17 mouse cellular contexts compared by ENCODE assay signal in the genomic region with DNA sequence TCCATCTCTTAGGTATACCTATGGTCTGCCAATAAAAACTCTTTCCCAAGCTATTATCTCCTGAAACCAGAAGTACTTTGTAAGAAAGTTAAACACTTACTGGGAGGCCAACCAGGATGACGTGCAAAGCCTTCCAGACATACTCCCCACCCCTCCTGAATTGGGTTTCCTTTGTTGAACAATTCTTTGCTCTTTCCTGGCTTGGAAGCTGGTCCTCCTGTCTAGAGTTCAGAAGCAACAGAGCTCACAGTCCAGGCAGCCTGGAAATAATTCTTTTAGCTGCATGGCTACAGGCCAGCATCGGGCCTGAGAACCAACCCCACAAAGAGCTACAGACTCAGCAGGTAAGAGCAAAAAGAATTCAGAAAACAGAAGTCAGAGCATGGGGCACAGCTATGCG. TPM values are rescaled to one million over a fixed set of nuclear protein-coding genes. Genes with fewer than 3 reads are reported as not detected.
DNase-seq lines count a peak whose midpoint lies in the region; ATAC-seq and TF ChIP-seq lines count a peak whose summit lies in the region.
"Had no signal": no experiment of that assay in that cellular context is flagged by ENCODE, and none has a peak within 500 bp of the region (broad histone marks: within the 10 kb centered on the region; RNA-seq: fewer than 3 reads in every experiment).

No protein-coding gene starts in this region.

- TF ChIP-seq CTCF in thymus, adult 2 months (IDR thresholded peaks at IDR 0.05; ENCODE audit: borderline replicate concordance, control insufficient read depth, extremely low read depth, insufficient read depth, low read length, poor library complexity) = no peak

- H3K9me3 ChIP-seq in kidney, embryonic 16.5 days (ENCODE audit: low read length) = no peaks in the 10 kb centered on the region
- H3K9me3 ChIP-seq in heart, embryonic 16.5 days (replicated peaks; ENCODE audit: control insufficient read depth, low read length) = no peaks in the 10 kb centered on the region
- H3K9me3 ChIP-seq: forebrain, embryonic 13.5 days; lung, embryonic 15.5 days; midbrain, embryonic 12.5 days had no signal

- TF ChIP-seq POLR2A in thymus, adult 2 months (IDR thresholded peaks at IDR 0.05; ENCODE audit: control insufficient read depth, extremely low read depth, insufficient read depth, low read length, poor library complexity) = no peak

- no peaks in the 10 kb centered on the region for H3K4me1 ChIP-seq in kidney, embryonic 16.5 days (ENCODE audit: insufficient read depth, low read length)
- H3K4me1 ChIP-seq in heart, embryonic 16.5 days (ENCODE audit: control insufficient read depth, insufficient read depth, low read length) = no peaks in the 10 kb centered on the region; the same call in 1 of the 2 replicates
- H3K4me1 ChIP-seq in thymus, adult 2 months (replicated peaks; ENCODE audit: control insufficient read depth, insufficient read depth, low read length) = no peaks in the 10 kb centered on the region
- H3K4me1 ChIP-seq: forebrain, embryonic 13.5 days; lung, embryonic 15.5 days had no signal

- WGBS in kidney, embryonic 16.5 days = 76% methylated on average over 3 of the region's 3 CpGs
- 64% methylated on average over 3 of the region's 3 CpGs for WGBS in heart, embryonic 16.5 days
- WGBS in thymus, adult 2 months = 91% methylated on average over 3 of the region's 3 CpGs

- no peak overlapping the region for H3K9ac ChIP-seq in kidney, embryonic 16.5 days (replicated peaks; ENCODE audit: low read length)
- no peak overlapping the region for H3K9ac ChIP-seq in heart, embryonic 16.5 days (ENCODE audit: low read length)
- H3K9ac ChIP-seq: forebrain, embryonic 13.5 days; lung, embryonic 15.5 days; midbrain, embryonic 12.5 days had no signal

- H3K36me3 ChIP-seq in kidney, embryonic 16.5 days (ENCODE audit: insufficient read depth, low read length) = no peaks in the 10 kb centered on the region
- H3K36me3 ChIP-seq in heart, embryonic 16.5 days (ENCODE audit: control insufficient read depth, insufficient read depth) = no peaks in the 10 kb centered on the region
- no peaks in the 10 kb centered on the region for H3K36me3 ChIP-seq in thymus, adult 2 months (ENCODE audit: control insufficient read depth, insufficient read depth, low read length)
- H3K36me3 ChIP-seq: lung, embryonic 15.5 days; midbrain, embryonic 12.5 days had no signal

- no peak overlapping the region for H3K4me2 ChIP-seq in kidney, embryonic 16.5 days (replicated peaks; ENCODE audit: low read depth, low read length)
- no peak overlapping the region for H3K4me2 ChIP-seq in heart, embryonic 16.5 days (ENCODE audit: low read depth, low read length)
- H3K4me2 ChIP-seq: forebrain, embryonic 13.5 days; lung, embryonic 15.5 days; midbrain, embryonic 12.5 days had no signal

- no peaks in the 10 kb centered on the region for H3K27me3 ChIP-seq in kidney, embryonic 16.5 days (ENCODE audit: insufficient read depth, low read length)
- H3K27me3 ChIP-seq in heart, embryonic 16.5 days (ENCODE audit: control insufficient read depth, insufficient read depth, low read length) = no peaks in the 10 kb centered on the region
- H3K27me3 ChIP-seq in thymus, adult 2 months (ENCODE audit: control insufficient read depth, insufficient read depth, low read length) = no peaks in the 10 kb centered on the region
- H3K27me3 ChIP-seq: forebrain, embryonic 13.5 days; lung, embryonic 15.5 days; midbrain, embryonic 12.5 days had no signal

- no peak overlapping the region for H3K4me3 ChIP-seq in kidney, embryonic 16.5 days (ENCODE audit: low read length)
- no peak overlapping the region for H3K4me3 ChIP-seq in heart, embryonic 16.5 days (ENCODE audit: low read length)
- H3K4me3 ChIP-seq in thymus, adult 2 months (ENCODE audit: control insufficient read depth, insufficient read depth, low read length) = no peak overlapping the region
- H3K4me3 ChIP-seq: forebrain, embryonic 13.5 days; lung, embryonic 15.5 days; midbrain, embryonic 12.5 days had no signal

- no peak for ATAC-seq in kidney, embryonic 16.5 days (ENCODE audit: low FRiP score, low TSS enrichment)
- ATAC-seq in heart, embryonic 16.5 days (replicated peaks; ENCODE audit: extremely low read depth, insufficient read depth, low FRiP score) = peak; percentile 45; the same call in 1 of the 2 replicates
- ATAC-seq: CD4-positive, CD25-positive, alpha-beta regulatory T cell, adult 4 months; forebrain, embryonic 13.5 days had no signal

- DNase-seq in kidney, adult 18-20 months = peak; percentile 38
- DNase-seq in kidney, postnatal 14 days = peak; percentile 63
- peak; percentile 26 to 30 for DNase-seq in lung, postnatal 4 days
- no peak for DNase-seq in thymus, adult 2 months
- DNase-seq in right cerebral cortex, postnatal 10 days (ENCODE audit: low spot score in 2 of 2) = no peak
- DNase-seq: adrenal gland, postnatal 25 days; cerebellum, adult 8-10 months had no signal

- H3K27ac ChIP-seq in kidney, embryonic 16.5 days (ENCODE audit: low read length) = no peak overlapping the region
- H3K27ac ChIP-seq in heart, embryonic 16.5 days (ENCODE audit: low read length) = 0 out of 2 replicates have a peak overlapping the region, but pooled peaks have one; percentile 2
- H3K27ac ChIP-seq in thymus, adult 2 months (ENCODE audit: control insufficient read depth, insufficient read depth, low read length) = no peak overlapping the region
- H3K27ac ChIP-seq: forebrain, embryonic 13.5 days; lung, embryonic 15.5 days; midbrain, embryonic 12.5 days had no signal

RNA-seq across cellular contexts. Expression of gene Spata46, which starts 37.7 kb away (rescaled TPM):
- 2.1 and 2.3 TPM in 2 replicates for polyA plus RNA-seq in kidney, embryonic 16.5 days (2015; fragmentation: Nextera tagmentation; extraction: Ambion mirVana)
- 1.3 and 1.7 TPM in 2 replicates for polyA plus RNA-seq in heart, embryonic 16.5 days (2015; fragmentation: Nextera tagmentation; extraction: Ambion mirVana)
- 0.32 TPM in 1 of 2 replicates, not detected in the other for polyA plus RNA-seq in thymus, adult 2 months (2012; rRNA removed)
- polyA plus RNA-seq: CD4-positive, CD25-positive, alpha-beta regulatory T cell, adult 4 months; large intestine, adult 2 months; liver, adult 2 months; spleen, adult 2 months; urinary bladder, adult 2 months had no signal

RNA-seq across cellular contexts. Expression of gene Gm7694, which starts 40.1 kb away (rescaled TPM):
- polyA plus RNA-seq in kidney, embryonic 16.5 days (2015; fragmentation: Nextera tagmentation; extraction: Ambion mirVana) = 6.5 and 6.8 TPM in 2 replicates
- polyA plus RNA-seq in heart, embryonic 16.5 days (2015; fragmentation: Nextera tagmentation; extraction: Ambion mirVana) = 4.0 and 4.6 TPM in 2 replicates
- polyA plus RNA-seq in thymus, adult 2 months (2012; rRNA removed) = 1.2 and 1.3 TPM in 2 replicates
- polyA plus RNA-seq: CD4-positive, CD25-positive, alpha-beta regulatory T cell, adult 4 months had no signal

Comparison
In these comparisons a context has a peak if more than half of its experiments do, and no peak if none do; other contexts are left out.
1. DNase-seq: peak in kidney, adult 18-20 months (single experiment), kidney, postnatal 14 days (single experiment) and lung, postnatal 4 days (2 of 2); none in thymus, adult 2 months (single experiment) and right cerebral cortex, postnatal 10 days (0 of 2).